Mouse (Mus musculus) naive thymus-derived CD4-positive, alpha-beta T cell, adult 5 months (primary cell): ENCODE results near the gene E330021D16Rik. TPM values are rescaled to one million over a fixed set of nuclear protein-coding genes. Genes with fewer than 3 reads are reported as not detected.

Experiments
- polyA plus RNA-seq: library from polyadenylated mRNA; unstranded; fragments of 100-300 nt; shearing (Covaris generic); gene quantifications from one replicate; pipeline ENCODE4 v1.2.1, GENCODE M21; 2017

The E330021D16Rik gene
- polyA plus RNA-seq, result not detected

GRCm38 (mm10) chr6:136415133-136415775, at the start of gene E330021D16Rik:
TSS of gene E330021D16Rik (minus strand) at chr6:136415569.

Other genes starting within 250 kb of the E330021D16Rik start
- gene Grin2b, start 242.1 kb downstream of the E330021D16Rik start, polyA plus RNA-seq, result 0.01 TPM
- not detected for gene Gm8994, start 88.0 kb downstream of the E330021D16Rik start, polyA plus RNA-seq
- gene Atf7ip, start 90.6 kb upstream of the E330021D16Rik start, polyA plus RNA-seq, result 120 TPM
- not detected for gene Plbd1, start 246.4 kb upstream of the E330021D16Rik start, polyA plus RNA-seq